In genomic region chr12:104692864-104693263, GRCm38 (mm10) we compare ENCODE assay signal across 25 mouse cellular contexts. TPM values are rescaled to one million over a fixed set of nuclear protein-coding genes. Genes with fewer than 3 reads are reported as not detected.
A peak's percentile ranks its signal among the peaks of the same experiment; 100 is the strongest.
DNase-seq lines count a peak whose midpoint lies in the region; ATAC-seq and TF ChIP-seq lines count a peak whose summit lies in the region.
"Had no signal": no experiment of that assay in that cellular context is flagged by ENCODE, and none has a peak within 500 bp of the region (broad histone marks: within the 10 kb centered on the region; RNA-seq: fewer than 3 reads in every experiment).

No protein-coding gene starts in this region.

- no peak for TF ChIP-seq CTCF in midbrain, postnatal 0 days (IDR thresholded peaks at IDR 0.05)

- no peak for DNase-seq in frontal cortex, postnatal 14 days (ENCODE audit: low spot score in 2 of 2)
- no peak for DNase-seq in hindbrain, embryonic 14.5 days (ENCODE audit: low spot score)
- DNase-seq in midbrain, postnatal 0 days (ENCODE audit: low spot score) = peak; percentile 6
- DNase-seq in adrenal gland, adult 18-20 months (ENCODE audit: low spot score in 2 of 2) = no peak
- DNase-seq in adrenal gland, adult 8-10 months = no peak
- DNase-seq: cerebellum, adult 9-11 months; gastrocnemius, postnatal 10 days; heart, adult 11 months; heart, postnatal 14 days; kidney, adult 2 months; kidney, postnatal 14 days; lung, postnatal 10 days; right cerebral cortex, adult 18-20 months had no signal

- H3K4me1 ChIP-seq in neural tube, embryonic 12.5 days = no peaks in the 10 kb centered on the region
- peaks cover 14% of the 10 kb centered on the region for H3K4me1 ChIP-seq in neural tube, embryonic 15.5 days
- H3K4me1 ChIP-seq in hindbrain, embryonic 14.5 days (replicated peaks; ENCODE audit: control insufficient read depth, insufficient read depth, low read length) = no peaks in the 10 kb centered on the region
- H3K4me1 ChIP-seq in midbrain, postnatal 0 days (ENCODE audit: insufficient read depth, low read length) = no peaks in the 10 kb centered on the region

- H3K4me3 ChIP-seq in neural tube, embryonic 12.5 days = no peak overlapping the region
- H3K4me3 ChIP-seq in neural tube, embryonic 15.5 days (replicated peaks) = no peak overlapping the region
- no peak overlapping the region for H3K4me3 ChIP-seq in hindbrain, embryonic 14.5 days (replicated peaks; ENCODE audit: low read length)
- H3K4me3 ChIP-seq in midbrain, postnatal 0 days (ENCODE audit: low read depth, low read length) = no peak overlapping the region
- H3K4me3 ChIP-seq: embryonic facial prominence, embryonic 15.5 days; heart, embryonic 12.5 days; layer of hippocampus, adult 2 months; limb, embryonic 15.5 days; liver, embryonic 15.5 days; megakaryocyte, embryonic 14.5 days had no signal

- 65% methylated on average over 12 of the region's 12 CpGs for WGBS in neural tube, embryonic 12.5 days
- 49% methylated on average over 12 of the region's 12 CpGs for WGBS in neural tube, embryonic 15.5 days
- WGBS in hindbrain, embryonic 14.5 days = 44% methylated on average over 12 of the region's 12 CpGs
- 41% methylated on average over 12 of the region's 12 CpGs for WGBS in midbrain, postnatal 0 days

- H3K9me3 ChIP-seq in neural tube, embryonic 12.5 days = no peaks in the 10 kb centered on the region
- H3K9me3 ChIP-seq in neural tube, embryonic 15.5 days (replicated peaks) = no peaks in the 10 kb centered on the region
- no peaks in the 10 kb centered on the region for H3K9me3 ChIP-seq in hindbrain, embryonic 14.5 days (ENCODE audit: control insufficient read depth, low read length)
- H3K9me3 ChIP-seq in midbrain, postnatal 0 days (ENCODE audit: low read length) = no peaks in the 10 kb centered on the region
- H3K9me3 ChIP-seq: embryonic facial prominence, embryonic 15.5 days; heart, embryonic 12.5 days; limb, embryonic 15.5 days; liver, embryonic 15.5 days; megakaryocyte, embryonic 14.5 days had no signal

- no peak overlapping the region for H3K9ac ChIP-seq in neural tube, embryonic 12.5 days
- no peak overlapping the region for H3K9ac ChIP-seq in neural tube, embryonic 15.5 days (replicated peaks)
- H3K9ac ChIP-seq in hindbrain, embryonic 14.5 days = no peak overlapping the region
- no peak overlapping the region for H3K9ac ChIP-seq in midbrain, postnatal 0 days (replicated peaks; ENCODE audit: low read length, poor library complexity, severe bottlenecking)
- H3K9ac ChIP-seq: embryonic facial prominence, embryonic 15.5 days; heart, embryonic 12.5 days; limb, embryonic 15.5 days; liver, embryonic 15.5 days had no signal

- no peaks in the 10 kb centered on the region for H3K27me3 ChIP-seq in neural tube, embryonic 12.5 days (replicated peaks)
- no peaks in the 10 kb centered on the region for H3K27me3 ChIP-seq in neural tube, embryonic 15.5 days (replicated peaks)
- no peaks in the 10 kb centered on the region for H3K27me3 ChIP-seq in hindbrain, embryonic 14.5 days (ENCODE audit: control insufficient read depth, insufficient read depth, low read length)
- H3K27me3 ChIP-seq in midbrain, postnatal 0 days (ENCODE audit: insufficient read depth, low read length) = no peaks in the 10 kb centered on the region
- H3K27me3 ChIP-seq: CH12.LX; embryonic facial prominence, embryonic 15.5 days; heart, embryonic 12.5 days; limb, embryonic 15.5 days; liver, embryonic 15.5 days; megakaryocyte, embryonic 14.5 days had no signal

- no peak overlapping the region for H3K27ac ChIP-seq in neural tube, embryonic 12.5 days
- H3K27ac ChIP-seq in neural tube, embryonic 15.5 days (replicated peaks) = no peak overlapping the region
- no peak overlapping the region for H3K27ac ChIP-seq in hindbrain, embryonic 14.5 days
- no peak overlapping the region; the same call in 1 of the 2 replicates for H3K27ac ChIP-seq in midbrain, postnatal 0 days (ENCODE audit: low read depth, low read length)
- H3K27ac ChIP-seq: embryonic facial prominence, embryonic 15.5 days; layer of hippocampus, adult 2 months; limb, embryonic 15.5 days; liver, embryonic 15.5 days; stomach, postnatal 0 days had no signal

- no peak overlapping the region for H3K4me2 ChIP-seq in neural tube, embryonic 12.5 days (replicated peaks)
- no peak overlapping the region for H3K4me2 ChIP-seq in neural tube, embryonic 15.5 days
- H3K4me2 ChIP-seq in hindbrain, embryonic 14.5 days (replicated peaks) = no peak overlapping the region
- no peak overlapping the region for H3K4me2 ChIP-seq in midbrain, postnatal 0 days (ENCODE audit: low read depth, low read length, poor library complexity, severe bottlenecking)
- H3K4me2 ChIP-seq: embryonic facial prominence, embryonic 15.5 days; heart, embryonic 12.5 days; limb, embryonic 15.5 days; liver, embryonic 15.5 days had no signal

- H3K36me3 ChIP-seq in neural tube, embryonic 12.5 days = peaks cover 77% of the 10 kb centered on the region
- peaks cover 51% of the 10 kb centered on the region for H3K36me3 ChIP-seq in neural tube, embryonic 15.5 days
- peaks cover 70% of the 10 kb centered on the region for H3K36me3 ChIP-seq in hindbrain, embryonic 14.5 days (replicated peaks; ENCODE audit: control insufficient read depth, insufficient read depth)
- peaks cover 46% of the 10 kb centered on the region for H3K36me3 ChIP-seq in midbrain, postnatal 0 days (ENCODE audit: insufficient read depth, low read length)

- ATAC-seq in frontal cortex, adult (ENCODE audit: low TSS enrichment) = peak; percentile 32; the same call in 1 of the 2 replicates
- 0 out of 2 replicates have a peak, but pooled peaks have one; percentile 25 for ATAC-seq in neural tube, embryonic 12.5 days (ENCODE audit: low FRiP score, low read depth)
- no peak for ATAC-seq in neural tube, embryonic 15.5 days (ENCODE audit: low FRiP score)
- ATAC-seq in hindbrain, embryonic 14.5 days (ENCODE audit: low FRiP score) = 0 out of 2 replicates have a peak, but pooled peaks have one; percentile 43
- ATAC-seq in midbrain, postnatal 0 days (ENCODE audit: low FRiP score) = no peak
- ATAC-seq: inflammation-experienced regulatory T-cells, adult 6 months had no signal

RNA-seq across cellular contexts. Expression of gene Dicer1, which starts 58.9 kb away (rescaled TPM):
- 53.2 and 55.4 TPM in 2 replicates for polyA plus RNA-seq in neural tube, embryonic 12.5 days (2016; fragmentation: Nextera tagmentation; extraction: Ambion mirVana)
- polyA plus RNA-seq in neural tube, embryonic 15.5 days (2015; fragmentation: Nextera tagmentation; extraction: Ambion mirVana) = 34.5 and 36.5 TPM in 2 replicates
- 28.0 and 36.7 TPM in 2 replicates for polyA plus RNA-seq in hindbrain, embryonic 14.5 days (2014; fragmentation: Nextera tagmentation; extraction: Ambion mirVana)
- total RNA-seq in midbrain, postnatal 0 days (2014; rRNA removed) = 38.9 and 46.1 TPM in 2 replicates
- polyA plus RNA-seq in midbrain, postnatal 0 days (2015; fragmentation: Nextera tagmentation; extraction: Ambion mirVana) = 26.0 and 28.4 TPM in 2 replicates
- total RNA-seq in adrenal gland, adult 18-20 months (2021) = 10 to 100 TPM; 35.5 to 51.5 TPM
- 10 to 100 TPM; 46.3 to 58.1 (median 48.4) TPM for total RNA-seq in adrenal gland, adult 8-10 months (2022)

Comparison
In these comparisons a context has a peak if more than half of its experiments do, and no peak if none do; other contexts are left out.
1. ATAC-seq: peak in frontal cortex, adult (single experiment), neural tube, embryonic 12.5 days (single experiment) and hindbrain, embryonic 14.5 days (single experiment); none in neural tube, embryonic 15.5 days (single experiment) and midbrain, postnatal 0 days (single experiment).